Mouse (Mus musculus) midbrain, embryonic 16.5 days (tissue): ENCODE data around the gene Lyzl4. TPM values are rescaled to one million over a fixed set of nuclear protein-coding genes. Genes with fewer than 3 reads are reported as not detected.

ENCODE experiments used
- ATAC-seq: fragments of 200-750 bp; cut with Nextera tagmentation; 2 replicates; pipeline ENCODE4 v1.8.0; 2017; ENCODE audit warnings: moderate TSS enrichment
- H3K27ac ChIP-seq: fragments of 300-500 bp; sonication (generic); 2 replicates; pipeline ENCODE4 v1.5.1; 2014; ENCODE audit warnings: mild to moderate bottlenecking, low read length, mixed read lengths
- H3K27me3 ChIP-seq: fragments of 300-500 bp; sonication (generic); 2 replicates; pipeline ENCODE4 v1.6.1; 2014; ENCODE audit warnings: low read depth, low read length, mixed read lengths; ENCODE audit not compliant: control insufficient read depth, insufficient read depth
- H3K36me3 ChIP-seq: fragments of 300-500 bp; sonication (generic); 2 replicates; pipeline ENCODE4 v1.6.1; 2014; ENCODE audit warnings: mild to moderate bottlenecking, low read length, moderate library complexity, mixed read lengths; ENCODE audit not compliant: control insufficient read depth, insufficient read depth
- H3K4me1 ChIP-seq: fragments of 300-500 bp; sonication (generic); 2 replicates; pipeline ENCODE4 v1.6.1; 2014; ENCODE audit warnings: mild to moderate bottlenecking, low read length, mixed read lengths; ENCODE audit not compliant: control insufficient read depth, insufficient read depth
- H3K4me2 ChIP-seq: fragments of 300-500 bp; sonication (generic); 2 replicates; pipeline ENCODE4 v1.6.1; 2014; ENCODE audit warnings: mild to moderate bottlenecking, low read length, mixed read lengths
- H3K4me3 ChIP-seq: fragments of 300-500 bp; sonication (generic); 2 replicates; pipeline ENCODE4 v1.5.1; 2014; ENCODE audit warnings: low read depth, mild to moderate bottlenecking, low read length, moderate library complexity, mixed read lengths
- H3K9ac ChIP-seq: fragments of 300-500 bp; sonication (generic); 2 replicates; pipeline ENCODE4 v1.6.1; 2014; ENCODE audit warnings: low read depth, low read length, mixed read lengths
- H3K9me3 ChIP-seq: fragments of 300-500 bp; sonication (generic); replicated peaks from 2 replicates; pipeline ENCODE4 v1.6.1; 2014; ENCODE audit warnings: mild to moderate bottlenecking, low read length, mixed read lengths; ENCODE audit not compliant: control insufficient read depth, poor library complexity, severe bottlenecking
- WGBS: fragments of 180-500 bp; shearing (Covaris S2); extraction: QIAGEN DNeasy Blood & Tissue Kit; methylation state at CpG from one replicate; pipeline ENCODE4 v1.1.7; 2014; 5-methylcytosine and 5-hydroxymethylcytosine counted together
- polyA plus RNA-seq: library from polyadenylated mRNA; unstranded; fragments of >200 nt; fragmentation: Nextera tagmentation; extraction: Ambion mirVana; gene quantifications from 2 replicates; pipeline ENCODE4 v1.2.1, GENCODE M21; 2015

Lyzl4 gene
- polyA plus RNA-seq, 1 experiment from 2014 or later: not detected

DNA sequence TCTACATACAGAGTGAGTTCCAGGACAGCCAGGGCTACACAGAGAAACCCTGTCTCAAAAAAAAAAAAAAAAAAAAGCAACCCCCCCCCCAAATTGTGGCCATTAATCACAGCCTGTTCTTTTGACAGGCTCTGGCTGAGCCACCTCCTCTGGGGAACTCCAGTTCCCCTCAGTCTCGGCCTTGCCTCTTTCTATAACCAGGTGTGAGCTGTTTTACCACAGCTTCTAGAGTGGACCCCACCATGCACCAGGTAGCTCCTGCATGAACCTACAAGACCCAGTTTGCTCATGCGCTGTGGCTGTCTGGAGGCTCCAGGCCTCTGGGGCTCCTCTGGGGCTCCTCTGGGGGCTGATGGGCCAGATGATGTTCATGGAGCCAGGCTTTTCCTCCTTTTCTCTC, 33.7 kb upstream of the Lyzl4 start:
- no peak overlapping the region for H3K9ac ChIP-seq
- no peak for ATAC-seq

DNA sequence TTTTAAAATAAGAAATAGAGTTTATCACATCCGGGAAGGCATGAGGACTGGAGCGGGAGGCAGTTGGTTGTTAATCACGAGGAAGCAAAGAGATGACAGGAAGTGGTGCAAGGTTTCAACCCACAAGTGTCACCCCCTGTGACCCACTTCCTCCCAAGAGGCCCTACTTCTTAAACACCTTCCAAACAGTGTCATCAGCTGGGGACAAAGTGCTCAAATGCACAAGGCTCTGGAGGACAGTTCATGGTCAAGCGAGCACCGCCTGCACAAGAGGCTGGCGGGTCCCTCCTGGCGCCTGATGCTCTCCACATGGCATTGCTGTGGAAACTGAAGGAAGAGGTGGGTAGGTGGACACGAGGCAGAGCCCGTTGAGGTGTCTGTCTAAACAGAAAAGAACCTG, 33.1 kb upstream of the Lyzl4 start:
- 93% methylated on average over 9 of the region's 9 CpGs for WGBS

More for the DNA sequence above, 33.7 kb upstream of the Lyzl4 start:
- no peaks in the 10 kb centered on the region for H3K27me3 ChIP-seq
- WGBS: 96% methylated on average over 2 of the region's 2 CpGs
- no peaks in the 10 kb centered on the region for H3K36me3 ChIP-seq
- H3K27ac ChIP-seq: no peak overlapping the region
- no peak overlapping the region for H3K4me2 ChIP-seq
- H3K4me1 ChIP-seq: no peaks in the 10 kb centered on the region; the same call in 1 of the 2 replicates
- no peak overlapping the region for H3K4me3 ChIP-seq
- no peaks in the 10 kb centered on the region for H3K9me3 ChIP-seq

GRCm38 (mm10) chr9:121673716-121674115, 31.8 kb upstream of the Lyzl4 start:
- WGBS: 84% methylated on average over 5 of the region's 5 CpGs
- no peak for ATAC-seq
- Histone ChIP-seq H3K9ac (no peak overlapping the region), H3K27ac (no peak overlapping the region), H3K4me2 (no peak overlapping the region), H3K27me3 (no peaks in the 10 kb centered on the region; the same call in 1 of the 2 replicates), H3K4me3 (no peak overlapping the region), H3K4me1 (peaks cover 6% of the 10 kb centered on the region), H3K36me3 (no peaks in the 10 kb centered on the region), H3K9me3 (no peaks in the 10 kb centered on the region)

More for the DNA sequence above, 33.1 kb upstream of the Lyzl4 start:
- no peaks in the 10 kb centered on the region for H3K9me3 ChIP-seq
- no peak overlapping the region for H3K27ac ChIP-seq
- H3K4me3 ChIP-seq: no peak overlapping the region
- H3K4me2 ChIP-seq: no peak overlapping the region
- peaks cover under 1% of the 10 kb centered on the region; the same call in 1 of the 2 replicates for H3K4me1 ChIP-seq
- no peaks in the 10 kb centered on the region for H3K36me3 ChIP-seq
- no peak overlapping the region for H3K9ac ChIP-seq
- ATAC-seq: no peak
- no peaks in the 10 kb centered on the region; the same call in 1 of the 2 replicates for H3K27me3 ChIP-seq

- no peak overlapping the region for H3K9ac ChIP-seq
- no peak overlapping the region for H3K27ac ChIP-seq
- H3K27me3 ChIP-seq: peaks cover 3% of the 10 kb centered on the region
- H3K36me3 ChIP-seq: no peaks in the 10 kb centered on the region
- no peaks in the 10 kb centered on the region for H3K9me3 ChIP-seq
- no peak overlapping the region for H3K4me2 ChIP-seq
- ATAC-seq: no peak
- H3K4me1 ChIP-seq: peaks cover 6% of the 10 kb centered on the region
- no peak overlapping the region for H3K4me3 ChIP-seq
- WGBS: 77% methylated on average over 5 of the region's 5 CpGs
Observed at GRCm38 (mm10) chr9:121672311-121672710, 30.4 kb upstream of the Lyzl4 start.

- H3K9ac ChIP-seq: no peak overlapping the region
- no peak overlapping the region for H3K4me2 ChIP-seq
- H3K36me3 ChIP-seq: no peaks in the 10 kb centered on the region
- WGBS: 18% methylated on average over 7 of the region's 7 CpGs
- no peak overlapping the region for H3K4me3 ChIP-seq
- no peak overlapping the region for H3K27ac ChIP-seq
- H3K9me3 ChIP-seq: no peaks in the 10 kb centered on the region
- ATAC-seq: no peak; the same call in 1 of the 2 replicates
- peaks cover 6% of the 10 kb centered on the region for H3K4me1 ChIP-seq
- peaks cover 3% of the 10 kb centered on the region for H3K27me3 ChIP-seq
Observed at GRCm38 (mm10) chr9:121671300-121671699, 29.4 kb upstream of the Lyzl4 start.

- H3K4me3 ChIP-seq: peak overlapping the region; percentile 47
- peaks cover 3% of the 10 kb centered on the region for H3K27me3 ChIP-seq
Observed at GRCm38 (mm10) chr9:121669348-121669791, 27.5 kb upstream of the Lyzl4 start.

DNA sequence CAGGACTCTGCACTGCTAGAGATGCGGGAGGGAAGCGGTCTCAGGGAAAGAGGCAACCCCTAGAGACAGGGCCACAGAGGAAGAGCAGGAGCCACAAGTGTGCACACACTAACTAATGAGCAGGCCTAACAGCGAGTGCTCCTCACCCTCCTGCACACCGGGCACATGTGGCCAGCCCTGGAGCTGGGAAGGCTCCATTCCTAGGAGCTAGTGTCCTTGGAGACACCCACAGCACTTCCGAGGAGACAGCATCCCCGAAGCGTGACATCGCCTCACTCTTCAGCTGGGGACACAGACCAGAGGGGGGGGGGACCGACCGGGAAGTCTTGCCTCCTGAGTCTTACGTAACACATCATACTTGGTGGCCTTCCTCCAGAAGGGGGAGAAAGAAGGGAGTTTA, 25.9 kb upstream of the Lyzl4 start:
- WGBS: 60% methylated on average over 11 of the region's 11 CpGs
- peaks cover 3% of the 10 kb centered on the region for H3K27me3 ChIP-seq
- H3K4me2 ChIP-seq: no peak overlapping the region
- ATAC-seq: no peak
- no peak overlapping the region for H3K27ac ChIP-seq
- no peak overlapping the region for H3K4me3 ChIP-seq
- H3K4me1 ChIP-seq: peaks cover 6% of the 10 kb centered on the region
- H3K36me3 ChIP-seq: no peaks in the 10 kb centered on the region
- H3K9ac ChIP-seq: no peak overlapping the region
- H3K9me3 ChIP-seq: no peaks in the 10 kb centered on the region

More at GRCm38 (mm10) chr9:121669348-121669791, 27.5 kb upstream of the Lyzl4 start:
- H3K4me2 ChIP-seq: peak overlapping the region; percentile 84
- ATAC-seq: peak; percentile 72
- no peak overlapping the region for H3K27ac ChIP-seq
- H3K36me3 ChIP-seq: no peaks in the 10 kb centered on the region
- no peaks in the 10 kb centered on the region for H3K9me3 ChIP-seq
- peak overlapping the region; percentile 68 for H3K9ac ChIP-seq
- WGBS: under 1% methylated on average over 28 of the region's 28 CpGs
- H3K4me1 ChIP-seq: peaks cover 6% of the 10 kb centered on the region

DNA sequence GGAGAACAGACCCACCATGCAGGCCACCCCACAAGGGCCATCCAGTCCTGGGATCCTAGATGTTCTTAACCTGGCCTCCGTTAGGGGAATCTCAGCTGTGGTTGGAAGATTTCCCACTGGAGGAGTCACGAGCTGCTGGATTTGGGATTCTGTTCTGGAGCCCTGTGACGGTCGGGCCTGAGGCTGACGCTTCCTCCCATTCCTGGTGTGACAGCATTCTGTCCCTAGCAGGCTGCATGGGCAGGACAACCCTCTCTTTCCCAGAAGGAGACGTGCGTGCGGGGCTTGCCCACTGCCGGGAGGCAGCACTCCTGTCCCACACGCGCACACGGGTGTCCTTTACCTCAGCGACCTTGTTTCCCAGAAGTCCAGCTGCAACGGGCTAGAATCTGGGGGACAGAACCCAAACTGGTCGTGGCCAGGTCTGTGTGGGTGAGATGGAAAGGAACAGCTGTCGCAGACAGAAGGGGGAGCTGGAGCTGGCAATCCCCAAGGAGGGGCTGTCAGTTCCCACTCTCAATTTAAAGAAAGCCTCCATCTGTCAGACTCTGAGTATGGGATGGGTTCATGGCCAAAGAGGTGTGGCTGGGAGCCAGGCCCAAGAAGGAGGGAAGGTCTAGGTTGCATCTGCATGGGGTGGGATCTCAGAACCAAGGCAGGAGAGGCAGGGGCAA, 25.2 kb upstream of the Lyzl4 start:
- no peak for ATAC-seq
- Histone ChIP-seq H3K4me2 (no peak overlapping the region), H3K9ac (no peak overlapping the region), H3K27me3 (peaks cover 3% of the 10 kb centered on the region), H3K4me1 (peaks cover 6% of the 10 kb centered on the region), H3K27ac (no peak overlapping the region), H3K9me3 (no peaks in the 10 kb centered on the region), H3K36me3 (no peaks in the 10 kb centered on the region), H3K4me3 (no peak overlapping the region)
- WGBS: 70% methylated on average over 16 of the region's 16 CpGs

GRCm38 (mm10) chr9:121664104-121664503, 22.2 kb upstream of the Lyzl4 start:
- Histone ChIP-seq H3K27me3 (peaks cover 3% of the 10 kb centered on the region), H3K4me2 (no peak overlapping the region), H3K36me3 (no peaks in the 10 kb centered on the region), H3K27ac (no peak overlapping the region), H3K4me1 (no peaks in the 10 kb centered on the region), H3K9ac (no peak overlapping the region), H3K4me3 (no peak overlapping the region), H3K9me3 (no peaks in the 10 kb centered on the region)
- no peak for ATAC-seq
- 86% methylated on average over 5 of the region's 5 CpGs for WGBS
